14 mouse cellular contexts compared by ENCODE assay signal in genomic region chr8:87713946-87714345, GRCm38 (mm10).
"Had no signal": no experiment of that assay in that cellular context is flagged by ENCODE, and none has a peak within 500 bp of the region (broad histone marks: within the 10 kb centered on the region; RNA-seq: fewer than 3 reads in every experiment).

No protein-coding gene starts in this region.

- DNase-seq: kidney, adult 18-20 months; kidney, postnatal 10 days; kidney, postnatal 4 days; lung, embryonic 14.5 days; thymus, adult 2 months; thymus, postnatal 36 days had no signal

- H3K9ac ChIP-seq: liver, embryonic 15.5 days; lung, embryonic 14.5 days; midbrain, embryonic 12.5 days; neural tube, embryonic 12.5 days had no signal

- H3K27ac ChIP-seq: layer of hippocampus, adult 2 months; limb, embryonic 10.5 days; liver, embryonic 15.5 days; macrophage; midbrain, embryonic 12.5 days; neural tube, embryonic 12.5 days had no signal

- H3K4me3 ChIP-seq: layer of hippocampus, adult 2 months; limb, embryonic 10.5 days; liver, embryonic 15.5 days; megakaryocyte, embryonic 14.5 days; midbrain, embryonic 12.5 days; neural tube, embryonic 12.5 days had no signal

- H3K4me2 ChIP-seq: liver, embryonic 11.5 days; liver, embryonic 15.5 days; lung, embryonic 14.5 days; midbrain, embryonic 12.5 days; neural tube, embryonic 12.5 days had no signal

- H3K36me3 ChIP-seq: liver, embryonic 15.5 days; midbrain, embryonic 12.5 days; neural tube, embryonic 12.5 days had no signal

- H3K27me3 ChIP-seq: liver, embryonic 15.5 days; midbrain, embryonic 12.5 days; neural tube, embryonic 12.5 days had no signal

- H3K4me1 ChIP-seq: liver, embryonic 15.5 days had no signal

- H3K9me3 ChIP-seq: limb, embryonic 10.5 days; liver, embryonic 15.5 days; megakaryocyte, embryonic 14.5 days; midbrain, embryonic 12.5 days; neural tube, embryonic 12.5 days had no signal
